Mouse (Mus musculus) 3T3-L1 (cell line): ENCODE measurements at regions not wholly inside any gene's neighbourhood (a gene's known extent, or its start where the extent isn't known, plus 50 kb on each side); places are given as distances from the start of the nearest gene placed in this dataset.
A peak's percentile ranks its signal among the peaks of the same experiment; 100 is the strongest.

ENCODE experiments used
- DNase-seq: peaks from one replicate; pipeline ENCODE4 v3.0.0-alpha.2; 2015; ENCODE audit warnings: low read depth, low spot score

- no peak for DNase-seq
Measured at GRCm38 (mm10) chr9:94269213-94269612, 268.7 kb downstream of the 1190002N15Rik start.

GRCm38 (mm10) chr9:94267243-94267642, 270.6 kb downstream of the 1190002N15Rik start:
- no peak for DNase-seq

DNA sequence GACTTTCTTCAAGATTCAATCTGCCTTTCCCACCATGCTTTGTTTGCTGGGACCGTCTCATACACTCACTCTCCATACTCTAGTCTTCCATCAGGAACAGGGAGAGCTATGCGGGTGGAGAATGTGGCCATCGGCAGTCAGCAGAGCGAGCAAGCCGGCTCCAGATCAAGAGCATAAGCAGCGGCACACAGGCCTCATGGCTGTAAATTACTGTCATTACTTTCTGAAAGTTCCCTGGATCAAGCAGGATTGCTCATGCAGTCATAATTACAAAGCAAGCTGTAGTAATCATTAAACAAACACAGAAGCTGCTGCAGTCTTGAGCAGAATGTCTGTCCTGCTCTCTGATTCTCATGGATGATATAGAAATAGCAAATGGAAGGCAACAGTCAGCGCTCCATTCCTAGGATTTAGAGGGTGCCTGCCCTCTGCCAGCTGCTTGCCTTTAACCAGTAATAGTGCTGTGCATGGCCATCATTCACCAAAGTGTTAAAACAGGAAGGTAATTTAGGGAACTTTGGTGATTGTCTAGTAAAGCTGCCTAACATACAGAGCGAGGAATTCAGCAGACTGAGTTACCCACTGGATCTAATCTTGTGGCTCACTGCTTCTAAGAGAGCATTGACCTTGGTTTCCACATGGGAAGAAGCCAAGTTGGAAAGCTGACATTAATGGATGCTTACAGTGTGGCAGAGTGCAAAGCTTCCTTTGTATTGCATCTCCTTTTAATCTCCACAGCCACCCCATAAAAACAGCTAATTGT, 298.2 kb downstream of the 1190002N15Rik start:
- peak; percentile 52 for DNase-seq

DNA sequence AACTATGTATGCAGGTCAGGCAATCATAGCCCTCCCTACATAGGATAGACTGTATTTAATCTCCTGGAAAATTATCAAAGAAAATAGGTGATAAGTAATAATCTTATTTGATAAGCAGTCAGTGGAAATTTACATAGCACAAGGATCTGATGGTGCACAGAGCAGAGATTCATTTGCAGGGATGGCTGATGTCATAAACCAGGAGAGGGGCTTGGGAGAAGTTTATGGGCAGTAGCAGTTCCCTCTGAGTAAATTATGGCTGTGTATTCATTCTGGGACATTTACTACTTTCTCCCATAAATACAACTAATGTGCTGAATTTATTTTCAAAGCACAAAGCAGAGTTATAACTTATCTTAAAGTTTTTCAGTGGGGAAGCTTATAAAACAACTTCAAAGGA, 299.3 kb downstream of the 1190002N15Rik start:
- no peak for DNase-seq

DNA sequence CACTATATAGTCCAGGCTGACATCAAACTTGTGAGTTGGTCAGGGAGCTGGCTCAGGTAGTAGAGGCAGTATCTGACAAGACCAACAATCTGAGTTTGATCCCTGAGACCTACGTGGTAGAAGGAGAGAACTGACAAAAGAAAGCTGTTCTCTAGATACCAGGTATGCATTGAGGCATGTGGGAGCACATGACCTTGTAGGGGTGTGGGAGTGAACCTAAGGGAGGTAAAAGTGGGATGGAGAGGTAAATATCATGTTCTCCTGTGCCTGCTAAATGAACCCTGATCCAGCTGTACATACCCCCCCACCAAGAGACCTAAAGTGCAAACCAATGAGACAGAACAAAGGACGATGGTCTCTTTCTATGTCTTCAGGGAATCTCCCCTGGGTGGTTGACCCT, 308.3 kb downstream of the 1190002N15Rik start:
- DNase-seq: no peak

DNA sequence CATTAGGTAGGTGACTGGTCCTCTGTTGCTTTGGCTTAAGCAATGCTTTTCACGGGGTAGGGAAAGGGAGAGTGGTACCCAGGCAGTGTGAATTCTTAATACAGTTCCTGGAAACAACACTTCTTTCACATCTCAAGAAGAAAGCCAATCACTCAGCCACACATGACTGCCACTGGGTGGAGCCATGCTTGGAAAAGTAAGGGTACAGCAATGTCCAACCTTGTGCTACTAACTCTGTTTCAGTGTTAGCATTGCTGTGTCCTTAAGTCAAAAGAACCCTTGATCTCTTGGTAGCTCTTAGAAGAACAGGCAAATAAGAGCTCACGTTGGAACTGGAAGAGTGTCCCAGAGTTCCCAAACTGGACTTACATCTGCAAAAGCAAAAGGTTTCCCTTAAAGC, 318.8 kb downstream of the 1190002N15Rik start:
- peak; percentile 15 for DNase-seq

- no peak for DNase-seq
Measured at GRCm38 (mm10) chr9:94216414-94217279, 321.2 kb downstream of the 1190002N15Rik start.

DNA sequence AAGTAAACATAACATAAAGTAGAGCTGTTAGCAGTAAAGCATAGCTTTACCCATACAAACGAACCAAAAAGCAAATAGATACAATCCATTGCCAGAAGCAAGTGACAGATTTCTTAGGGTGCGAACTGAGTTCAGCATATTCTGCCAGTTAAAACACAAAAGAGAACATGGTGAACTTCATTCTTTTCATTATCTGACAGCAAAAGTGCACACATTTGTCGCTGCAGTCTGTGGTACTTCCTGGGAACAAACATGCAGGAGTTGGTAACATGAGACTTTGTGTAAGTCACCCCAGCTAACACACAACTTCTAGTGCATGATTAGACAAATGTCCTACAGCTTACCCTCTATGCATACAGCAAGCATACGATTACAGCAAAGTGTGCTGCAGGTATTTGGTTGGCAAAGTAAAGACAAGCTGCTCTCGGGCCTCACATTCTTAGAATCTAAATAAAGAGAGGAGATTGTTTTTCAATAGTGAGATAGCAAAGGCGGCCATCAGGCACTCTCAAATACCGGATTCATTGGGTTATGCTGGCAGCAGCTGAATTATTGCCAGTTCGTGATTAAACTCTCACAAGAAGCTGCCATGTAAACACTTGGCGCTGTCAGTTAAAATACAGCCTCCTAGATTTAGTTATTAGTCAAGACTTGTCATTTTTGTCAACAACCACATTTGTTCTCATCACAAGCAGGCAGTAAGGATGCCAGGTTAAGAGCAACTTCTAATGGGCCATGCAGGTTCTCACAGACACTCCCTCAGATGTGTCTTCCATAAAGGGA, 327.2 kb downstream of the 1190002N15Rik start:
- no peak for DNase-seq

GRCm38 (mm10) chr9:94208987-94209386, 328.9 kb downstream of the 1190002N15Rik start:
- DNase-seq: no peak

DNA sequence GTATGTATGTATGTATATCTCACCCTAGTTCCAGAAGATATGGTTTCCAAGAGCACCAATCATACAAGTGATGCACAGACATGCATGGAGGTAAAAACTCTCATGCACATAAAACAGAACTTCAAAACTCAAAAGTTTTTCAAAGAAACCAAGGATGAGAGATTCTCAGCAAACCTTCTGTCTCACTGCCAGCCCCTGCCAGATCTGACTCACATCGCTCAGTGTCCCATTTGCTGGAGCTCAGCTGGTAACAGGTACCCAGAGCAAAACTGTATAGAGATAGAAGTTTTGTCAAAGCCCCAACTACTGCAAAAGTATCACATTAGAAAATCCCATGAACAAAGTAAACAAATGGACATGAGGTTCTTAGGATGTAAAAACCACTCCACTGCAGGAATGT, 337.0 kb downstream of the 1190002N15Rik start:
- no peak for DNase-seq

DNA sequence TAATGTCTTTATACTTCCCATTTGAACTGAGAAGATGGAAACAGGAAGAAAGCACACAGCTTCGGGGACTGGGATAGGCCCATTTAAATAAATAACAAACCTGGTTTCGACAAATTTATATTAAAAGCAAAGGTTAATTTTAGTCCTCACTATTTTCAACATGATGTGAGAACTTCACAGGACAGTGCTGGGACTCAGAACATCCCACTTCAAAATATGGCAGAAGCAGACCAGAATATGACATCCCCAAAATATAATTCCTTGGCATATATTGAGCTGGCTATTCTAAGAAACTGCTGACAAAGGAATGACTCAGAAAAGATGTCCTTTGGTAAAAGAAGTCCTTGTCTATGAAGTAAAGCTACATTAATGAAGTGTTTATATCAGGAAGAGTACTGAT, 338.0 kb downstream of the 1190002N15Rik start:
- no peak for DNase-seq

GRCm38 (mm10) chr9:94191083-94191482, 346.8 kb downstream of the 1190002N15Rik start:
- DNase-seq: no peak

GRCm38 (mm10) chr9:94189872-94190800, 347.7 kb downstream of the 1190002N15Rik start:
- no peak for DNase-seq

GRCm38 (mm10) chr9:94188124-94188523, 349.8 kb downstream of the 1190002N15Rik start:
- no peak for DNase-seq

DNA sequence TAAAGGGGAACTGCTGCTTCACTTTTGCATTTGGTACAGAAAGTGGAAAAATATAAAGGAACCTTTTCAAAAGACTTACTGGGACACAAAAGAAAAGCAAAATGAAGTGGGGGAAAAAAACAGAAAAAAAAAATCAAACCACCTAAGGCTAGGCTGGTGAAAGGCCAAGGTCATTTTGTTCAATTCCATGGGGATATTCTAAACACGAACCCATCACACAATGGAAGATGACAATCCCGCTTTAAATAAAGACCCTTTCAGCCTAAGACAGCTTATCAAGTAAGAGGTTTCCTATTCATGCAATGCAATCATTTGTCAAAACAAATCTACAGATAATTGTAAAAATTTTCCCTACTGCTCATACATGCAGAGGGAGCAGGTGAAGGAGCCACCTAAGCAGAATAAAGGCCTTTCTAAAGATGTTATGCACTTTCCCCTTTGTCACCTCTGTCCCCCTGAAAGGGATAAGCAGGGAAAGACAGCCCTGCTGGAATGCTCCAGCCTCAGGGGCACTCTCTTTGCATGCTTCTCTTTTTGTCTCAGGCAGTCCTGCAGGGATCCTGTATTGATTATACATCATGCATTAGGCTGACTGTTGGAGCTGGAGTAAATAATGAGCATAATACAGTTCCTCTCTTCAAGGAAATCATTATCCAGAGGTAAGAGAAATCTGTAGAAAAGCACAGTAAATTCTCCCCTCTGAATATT, 367.8 kb downstream of the 1190002N15Rik start:
- no peak for DNase-seq

DNA sequence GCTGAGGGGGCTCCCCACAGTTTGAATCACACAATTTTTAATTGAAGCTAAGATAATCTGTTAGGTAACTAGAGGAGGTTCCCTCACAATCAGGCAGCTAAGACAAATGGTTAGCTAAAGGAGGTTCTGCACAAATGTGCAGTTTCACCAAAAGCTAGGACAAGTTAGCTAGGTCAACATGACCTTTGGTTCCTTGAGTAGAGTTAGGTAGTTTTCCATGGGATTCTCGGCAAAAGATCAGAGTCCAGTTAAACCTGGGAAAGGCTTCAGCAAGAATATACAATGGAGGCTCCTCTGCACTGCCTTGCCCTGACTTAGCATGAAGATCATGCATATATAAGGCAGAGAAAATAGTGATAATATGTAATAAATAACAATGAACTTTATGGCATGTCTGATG, 374.2 kb downstream of the 1190002N15Rik start:
- DNase-seq: no peak

DNA sequence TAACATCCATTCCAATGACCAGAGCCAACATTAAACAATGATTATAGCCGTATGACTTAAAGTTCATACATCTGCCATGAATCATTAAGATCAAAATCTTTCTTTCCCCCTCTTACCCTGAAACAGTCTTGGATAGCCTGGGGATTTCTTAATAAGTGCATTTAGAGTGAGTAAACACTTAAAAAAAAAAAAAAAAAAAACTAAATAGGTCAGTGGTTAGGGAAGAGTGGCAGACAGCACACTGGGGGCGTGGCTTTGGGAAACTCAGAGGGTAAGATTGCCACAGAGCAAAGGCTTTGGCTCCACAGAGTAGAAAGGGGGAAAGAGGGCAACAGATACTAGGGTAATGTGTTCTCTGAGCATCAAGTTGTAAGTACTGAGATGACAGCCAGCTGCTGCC, 382.3 kb downstream of the 1190002N15Rik start:
- DNase-seq: peak; percentile 63

DNA sequence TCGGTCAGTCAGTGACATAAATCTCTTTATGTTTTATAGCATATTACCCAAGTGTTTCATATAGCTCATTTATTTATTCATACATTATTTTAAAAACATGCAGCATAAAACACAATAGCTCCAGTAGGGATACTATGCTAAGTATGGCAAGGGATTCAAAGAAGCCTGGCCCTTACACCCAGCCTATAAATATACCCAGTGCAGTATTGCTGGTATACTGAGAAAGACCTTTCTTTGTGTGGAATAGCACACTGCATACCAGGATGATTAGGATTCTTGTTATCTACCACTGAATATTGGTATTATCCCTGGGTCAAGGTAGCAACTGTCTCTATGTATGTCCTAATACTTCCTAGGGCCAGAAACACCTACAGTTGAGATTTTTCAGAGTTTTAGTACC, 389.4 kb downstream of the 1190002N15Rik start:
- no peak for DNase-seq

DNA sequence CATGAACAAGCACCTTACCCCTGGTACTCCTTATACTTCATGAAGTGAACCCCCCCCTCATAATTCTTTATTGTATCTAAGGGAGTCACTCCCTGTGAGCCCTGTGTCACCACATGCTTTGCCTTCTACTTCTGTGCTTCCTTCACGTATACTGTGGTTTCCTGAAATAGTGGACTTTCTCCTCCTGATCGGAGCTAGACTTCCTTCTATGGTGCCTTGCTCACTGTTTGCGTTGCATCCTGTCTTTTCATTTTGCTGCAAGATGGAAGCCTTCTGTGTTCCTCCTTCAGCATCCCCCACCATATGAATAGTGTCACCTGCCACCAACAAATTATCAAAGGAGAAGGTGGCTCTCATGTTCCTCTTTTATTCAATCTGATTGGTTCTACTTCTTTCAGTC, 391.1 kb downstream of the 1190002N15Rik start:
- DNase-seq: no peak

GRCm38 (mm10) chr9:94136444-94136843, 401.4 kb downstream of the 1190002N15Rik start:
- peak; percentile 92 for DNase-seq
